Mouse (Mus musculus): ENCODE measurements around the gene Gm1123.

Gene Gm1123

GRCm38 (mm10) chr9:99035575-99035974, at the start of gene Gm1123:
TSS of gene Gm1123 (minus strand) at chr9:99035715.
- no peak for ATAC-seq (ENCODE audit: low TSS enrichment)

- no peak for ATAC-seq (ENCODE audit: low TSS enrichment)
These were observed 46.2 kb upstream of the Gm1123 start for GRCm38 (mm10) chr9:99081718-99082117.

GRCm38 (mm10) chr9:99081308-99081707, 45.8 kb upstream of the Gm1123 start:
- no peak for ATAC-seq (ENCODE audit: low TSS enrichment)

GRCm38 (mm10) chr9:99080657-99081056, 45.1 kb upstream of the Gm1123 start:
- no peak for ATAC-seq (ENCODE audit: low TSS enrichment)

- ATAC-seq (ENCODE audit: low TSS enrichment), result no peak
These were observed 38.9 kb upstream of the Gm1123 start for GRCm38 (mm10) chr9:99074462-99074861.

GRCm38 (mm10) chr9:99072538-99072937, 37.0 kb upstream of the Gm1123 start:
- no peak for ATAC-seq (ENCODE audit: low TSS enrichment)

- peak; percentile 67 for ATAC-seq (ENCODE audit: low TSS enrichment)
These were observed 29.8 kb upstream of the Gm1123 start for GRCm38 (mm10) chr9:99065311-99065710.

- ATAC-seq (ENCODE audit: low TSS enrichment), result peak; percentile 70; the same call in 1 of the 2 replicates
These were observed 28.7 kb upstream of the Gm1123 start for GRCm38 (mm10) chr9:99064216-99064615.

GRCm38 (mm10) chr9:99062544-99062943, 27.0 kb upstream of the Gm1123 start:
- ATAC-seq (ENCODE audit: low TSS enrichment), result peak; percentile 82

GRCm38 (mm10) chr9:99057751-99058150, 22.2 kb upstream of the Gm1123 start:
- no peak for ATAC-seq (ENCODE audit: low TSS enrichment)

GRCm38 (mm10) chr9:99049760-99050159, 14.2 kb upstream of the Gm1123 start:
- no peak for ATAC-seq (ENCODE audit: low TSS enrichment)

- no peak for ATAC-seq (ENCODE audit: low TSS enrichment)
These were observed 13.3 kb upstream of the Gm1123 start for GRCm38 (mm10) chr9:99048724-99049250.

- ATAC-seq (ENCODE audit: low TSS enrichment), result peak; percentile 79
These were observed 9.2 kb upstream of the Gm1123 start for GRCm38 (mm10) chr9:99044761-99045160.

- no peak for ATAC-seq (ENCODE audit: low TSS enrichment)
These were observed 7.1 kb upstream of the Gm1123 start for GRCm38 (mm10) chr9:99042641-99043040.

- ATAC-seq (ENCODE audit: low TSS enrichment), result no peak
These were observed 6.5 kb upstream of the Gm1123 start for GRCm38 (mm10) chr9:99041994-99042393.

- ATAC-seq (ENCODE audit: low TSS enrichment), result no peak
These were observed 1.4 kb downstream of the Gm1123 start for GRCm38 (mm10) chr9:99034111-99034510.

GRCm38 (mm10) chr9:99032031-99032430, 3.5 kb downstream of the Gm1123 start:
- ATAC-seq (ENCODE audit: low TSS enrichment), result no peak

- ATAC-seq (ENCODE audit: low TSS enrichment), result no peak
These were observed 13.8 kb downstream of the Gm1123 start for GRCm38 (mm10) chr9:99021751-99022150.

GRCm38 (mm10) chr9:99021166-99021565, 14.3 kb downstream of the Gm1123 start:
- no peak for ATAC-seq (ENCODE audit: low TSS enrichment)

GRCm38 (mm10) chr9:99017679-99018078, 17.8 kb downstream of the Gm1123 start:
- no peak for ATAC-seq (ENCODE audit: low TSS enrichment)

- ATAC-seq (ENCODE audit: low TSS enrichment), result peak; percentile 89
These were observed 18.8 kb downstream of the Gm1123 start for GRCm38 (mm10) chr9:99016759-99017158.

- ATAC-seq (ENCODE audit: low TSS enrichment), result no peak
These were observed 19.2 kb downstream of the Gm1123 start for GRCm38 (mm10) chr9:99016301-99016700.

GRCm38 (mm10) chr9:99009898-99010199, 25.7 kb downstream of the Gm1123 start:
- ATAC-seq (ENCODE audit: low TSS enrichment), result no peak

- ATAC-seq (ENCODE audit: low TSS enrichment), result no peak
These were observed 26.2 kb downstream of the Gm1123 start for GRCm38 (mm10) chr9:99009069-99009897.

Measured in frontal cortex, adult (tissue).